Mouse (Mus musculus) CH12.LX (cell line): ENCODE measurements at regions not wholly inside any gene's neighbourhood (a gene's known extent, or its start where the extent isn't known, plus 50 kb on each side); places are given as distances from the start of the nearest gene placed in this dataset.
A peak's percentile ranks its signal among the peaks of the same experiment; 100 is the strongest.

Source experiments
- DNase-seq: peaks from one replicate; pipeline ENCODE4 v3.0.0-alpha.2; 2013; ENCODE audit errors: extremely low read depth
- H3K27ac ChIP-seq: 2 replicates; pipeline ENCODE4 v1.5.1; 2012; ENCODE audit warnings: low read depth, mild to moderate bottlenecking, control low read depth, moderate library complexity; ENCODE audit not compliant: insufficient read depth
- H3K27me3 ChIP-seq: replicated peaks from 2 replicates; pipeline ENCODE3; 2012; ENCODE audit warnings: inconsistent platforms
- H3K36me3 ChIP-seq, 2 experiments: replicated peaks in 1 of 2; 2 replicates each; pipeline versions ENCODE3 to v1.6.1; 2012; ENCODE audit warnings: inconsistent platforms in 1 of 2, low read length in 1 of 2, mild to moderate bottlenecking in 1 of 2, mixed read lengths in 1 of 2, moderate library complexity in 1 of 2; ENCODE audit not compliant: control insufficient read depth in 1 of 2, insufficient read depth in 1 of 2
- H3K4me1 ChIP-seq, 2 experiments: 2 replicates each; pipeline ENCODE4 v1.6.1; 2012; ENCODE audit warnings: inconsistent platforms in 1 of 2, moderate library complexity in 1 of 2; ENCODE audit not compliant: insufficient read depth in 2 of 2, control insufficient read depth in 1 of 2
- H3K4me2 ChIP-seq: 2 replicates; pipeline ENCODE4 v1.6.1; 2012; ENCODE audit warnings: low read depth, mild to moderate bottlenecking, control low read depth; ENCODE audit not compliant: poor library complexity, insufficient read depth, severe bottlenecking
- H3K4me3 ChIP-seq, 3 experiments: fragments of 150-350 bp in 1 of 3; sonication (generic) in 1 of 3; replicated peaks in 1 of 3; 2 replicates each; pipeline versions ENCODE3 to v1.5.1; 2011 to 2012; ENCODE audit warnings: low read depth in 2 of 3, low read length in 2 of 3, mild to moderate bottlenecking in 2 of 3, moderate library complexity in 2 of 3, control low read depth in 1 of 3, improper control_type of control experiment in 1 of 3, inconsistent platforms in 1 of 3, mixed read lengths in 1 of 3; ENCODE audit not compliant: poor library complexity in 1 of 3
- H3K79me2 ChIP-seq: replicated peaks from 2 replicates; pipeline ENCODE4 v1.6.1; 2012; ENCODE audit warnings: mild to moderate bottlenecking, moderate library complexity; ENCODE audit not compliant: control insufficient read depth, poor library complexity, insufficient read depth, severe bottlenecking; ENCODE audit errors: extremely low read depth
- H3K9ac ChIP-seq: 2 replicates; pipeline ENCODE4 v1.6.1; 2012; ENCODE audit warnings: low read depth, mild to moderate bottlenecking, control low read depth, moderate library complexity; ENCODE audit not compliant: insufficient read depth
- H3K9me3 ChIP-seq: replicated peaks from 2 replicates; pipeline ENCODE3; 2012; ENCODE audit warnings: low read length, inconsistent platforms, mixed read lengths
- CHD1 ChIP-seq: IDR thresholded peaks from 2 replicates; pipeline ENCODE4 v1.6.1; 2012; ENCODE audit warnings: low read depth, low read length, improper control_type of control experiment, inconsistent platforms
- CHD2 ChIP-seq: IDR thresholded peaks from 2 replicates; pipeline ENCODE4 v1.6.1; 2011; ENCODE audit warnings: low read length, improper control_type of control experiment
- CTCF ChIP-seq, 2 experiments: IDR thresholded peaks in 1 of 2; conservative IDR thresholded peaks in 1 of 2; 2 replicates each; pipeline ENCODE4 v1.5.1; 2011 to 2012; ENCODE audit warnings: low read depth in 2 of 2, low read length in 2 of 2, improper control_type of control experiment in 1 of 2, inconsistent platforms in 1 of 2, mild to moderate bottlenecking in 1 of 2, moderate library complexity in 1 of 2
- EP300 ChIP-seq: IDR thresholded peaks from 2 replicates; pipeline ENCODE4 v1.6.1; 2011; ENCODE audit warnings: low read length, improper control_type of control experiment
- HCFC1 ChIP-seq: IDR thresholded peaks from 2 replicates; pipeline ENCODE4 v1.6.1; 2012; ENCODE audit warnings: low read depth, mild to moderate bottlenecking, inconsistent platforms, low read length, improper control_type of control experiment
- JUN ChIP-seq: IDR thresholded peaks from 2 replicates; pipeline ENCODE4 v1.6.1; 2011; ENCODE audit warnings: low read depth, mild to moderate bottlenecking, low read length, improper control_type of control experiment, moderate library complexity; ENCODE audit not compliant: insufficient read depth
- MAFK ChIP-seq: IDR thresholded peaks from 2 replicates; pipeline ENCODE4 v1.6.1; 2011; ENCODE audit warnings: low read length, improper control_type of control experiment; ENCODE audit not compliant: insufficient replicate concordance
- MAX ChIP-seq: IDR thresholded peaks from 2 replicates; pipeline ENCODE4 v1.6.1; 2011; ENCODE audit warnings: low read length, improper control_type of control experiment
- MEF2A ChIP-seq: IDR thresholded peaks from 2 replicates; pipeline ENCODE4 v1.6.1; 2014; ENCODE audit warnings: low read depth, mild to moderate bottlenecking, inconsistent platforms, low read length, improper control_type of control experiment, borderline replicate concordance
- NRF1 ChIP-seq: IDR thresholded peaks from 2 replicates; pipeline ENCODE4 v1.6.1; 2014; ENCODE audit warnings: low read depth, mild to moderate bottlenecking, inconsistent platforms, low read length, improper control_type of control experiment, moderate library complexity
- PAX5 ChIP-seq: IDR thresholded peaks from 2 replicates; pipeline ENCODE4 v1.6.1; 2012; ENCODE audit warnings: low read length, inconsistent platforms, mixed read lengths
- RCOR1 ChIP-seq: conservative IDR thresholded peaks from 2 replicates; pipeline ENCODE4 v1.6.1; 2012; ENCODE audit warnings: low read depth, mild to moderate bottlenecking, inconsistent platforms, low read length, improper control_type of control experiment
- SIN3A ChIP-seq: IDR thresholded peaks from 2 replicates; pipeline ENCODE4 v1.6.1; 2012; ENCODE audit warnings: low read length, improper control_type of control experiment, inconsistent platforms
- UBTF ChIP-seq: IDR thresholded peaks from 2 replicates; pipeline ENCODE4 v1.6.1; 2012; ENCODE audit warnings: low read depth, mild to moderate bottlenecking, inconsistent platforms, low read length, improper control_type of control experiment, moderate library complexity
- USF1 ChIP-seq: IDR thresholded peaks from 2 replicates; pipeline ENCODE4 v1.6.1; 2014; ENCODE audit warnings: low read depth, mild to moderate bottlenecking, inconsistent platforms, low read length, improper control_type of control experiment
- dilution Hi-C: fragments of 300-500 bp; cut with MboI; formaldehyde crosslinking; loops from 2 replicates; pipeline ENCODE4 v1.14.3; 2020; ENCODE audit warnings: low sequenced_read_pairs; ENCODE audit not compliant: extremely low pct_unique_long_range_greater_than_20kb, extremely low pct_ligation_motif_present
- in situ Hi-C: fragments of 300-500 bp; cut with MboI; formaldehyde crosslinking; loops from 3 replicates; pipeline ENCODE4 v1.14.3; 2019; ENCODE audit warnings: low sequenced_read_pairs, low pct_ligation_motif_present, low pct_unique_long_range_greater_than_20kb, mixed read lengths

DNA sequence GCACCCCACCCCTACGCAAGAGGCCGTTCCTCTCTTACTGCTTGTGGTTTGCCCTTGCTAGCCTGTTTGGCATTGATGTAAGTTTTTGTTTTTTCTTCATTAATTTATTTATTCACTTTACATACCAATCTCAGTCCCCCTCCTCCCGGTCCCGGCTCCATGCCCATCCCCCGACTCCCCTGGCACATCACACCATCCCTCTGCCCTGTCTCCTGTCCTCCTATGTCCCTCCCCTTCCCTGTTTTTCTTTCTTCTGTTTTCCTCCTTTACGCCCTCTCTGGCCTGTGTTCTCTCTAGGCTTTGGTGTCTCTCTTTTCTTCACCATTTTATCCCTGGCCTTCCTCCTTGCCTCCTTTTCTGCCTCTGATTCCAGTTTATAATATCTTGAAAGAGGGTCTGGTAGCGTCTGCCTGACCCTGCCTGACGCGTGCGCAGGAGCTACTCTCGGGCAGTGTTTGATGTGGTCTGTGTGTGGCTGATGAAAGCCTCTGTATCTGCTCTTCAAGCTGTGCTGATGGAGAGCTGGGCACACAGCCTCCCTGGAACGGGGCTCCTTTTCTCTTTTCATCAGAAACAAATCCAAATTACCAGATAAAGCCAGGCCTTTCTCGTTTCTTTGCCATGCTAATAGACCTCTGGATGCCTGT, 172.0 kb upstream of the Camk1g start:
- H3K36me3 ChIP-seq: no peaks in the 10 kb centered on the region
- H3K27me3 ChIP-seq: peaks cover 72% of the 10 kb centered on the region
- DNase-seq: no peak
- no peaks in the 10 kb centered on the region for H3K4me1 ChIP-seq
- dilution Hi-C loops: no loop called here
- H3K79me2 ChIP-seq: no peaks in the 10 kb centered on the region
- no peak overlapping the region for H3K27ac ChIP-seq
- no peak overlapping the region for H3K4me2 ChIP-seq
- TF ChIP-seq NRF1 (0 out of 2 replicates have a peak, but pooled peaks have one; percentile 16), MEF2A (no peak), SIN3A (no peak)
- TF ChIP-seq, all 38 proteins: peak for 1
- Histone ChIP-seq H3K4me3 (no peak overlapping the region), H3K9me3 (no peaks in the 10 kb centered on the region), H3K9ac (no peak overlapping the region)
- in situ Hi-C loops: no loop called here

DNA sequence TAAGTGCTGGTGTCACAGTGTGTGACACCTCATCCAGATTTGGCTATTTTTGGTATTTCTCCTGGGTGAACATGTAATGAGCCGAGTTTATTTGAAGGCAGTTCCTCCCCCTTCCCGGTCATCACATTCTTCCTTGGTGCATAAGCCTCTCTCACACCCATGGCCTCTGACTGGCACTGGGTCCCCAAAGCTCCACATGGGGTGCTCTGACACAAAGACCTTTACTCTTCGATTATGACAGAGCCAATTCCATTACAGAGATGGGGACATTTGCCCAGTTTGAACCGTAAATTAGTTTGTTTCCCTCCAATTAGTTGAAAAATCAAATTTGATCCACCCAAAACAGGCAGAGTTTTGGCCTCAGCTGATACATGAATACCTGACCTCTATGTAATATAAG, 171.2 kb upstream of the Camk1g start:
- Histone ChIP-seq H3K27me3 (peaks cover 67% of the 10 kb centered on the region), H3K4me1 (no peaks in the 10 kb centered on the region), H3K4me3 (no peak overlapping the region), H3K9me3 (no peaks in the 10 kb centered on the region), H3K4me2 (no peak overlapping the region), H3K27ac (no peak overlapping the region), H3K9ac (no peak overlapping the region), H3K36me3 (no peaks in the 10 kb centered on the region), H3K79me2 (no peaks in the 10 kb centered on the region)
- in situ Hi-C loops: no loop called here
- dilution Hi-C loops: no loop called here
- no peak for DNase-seq
- TF ChIP-seq MAFK (no peak), MAX (no peak), CHD2 (no peak), RCOR1 (no peak), HCFC1 (no peak), JUN (no peak)

GRCm38 (mm10) chr1:193540486-193540885, 170.4 kb upstream of the Camk1g start:
- Histone ChIP-seq H3K36me3 (no peaks in the 10 kb centered on the region), H3K27ac (no peak overlapping the region), H3K9me3 (no peaks in the 10 kb centered on the region), H3K27me3 (peaks cover 66% of the 10 kb centered on the region), H3K4me1 (no peaks in the 10 kb centered on the region), H3K4me3 (no peak overlapping the region), H3K9ac (no peak overlapping the region), H3K4me2 (no peak overlapping the region), H3K79me2 (no peaks in the 10 kb centered on the region)
- TF ChIP-seq CTCF (conservative IDR thresholded peaks at IDR 0.05 in 1 of 2, IDR thresholded peaks at IDR 0.05 in 1 of 2; ENCODE audit: low read depth in 2 of 2, low read length in 2 of 2) (no peak), MAFK (no peak), PAX5 (no peak), USF1 (no peak), CHD1 (no peak), CHD2 (no peak), EP300 (no peak), UBTF (no peak), NRF1 (no peak)
- no peak for DNase-seq
- in situ Hi-C loops: no loop called here
- dilution Hi-C loops: no loop called here
